Mouse (Mus musculus): ENCODE measurements around the gene Cbx5. TPM values are rescaled to one million over a fixed set of nuclear protein-coding genes. Genes with fewer than 3 reads are reported as not detected.

The Cbx5 gene
- polyA plus RNA-seq, 1 experiment from 2014 or later = 143 TPM

- H3K27ac ChIP-seq (ENCODE audit: low read depth, low read length) = peak within 1 kb of the TSS; percentile 34; the same call in 1 of the 2 replicates
- no peaks in the 10 kb centered on the region for H3K9me3 ChIP-seq (ENCODE audit: control insufficient read depth, low read length)
- no peaks in the 10 kb centered on the region for H3K27me3 ChIP-seq (ENCODE audit: control insufficient read depth, insufficient read depth, low read length)
- peak within 1 kb of the TSS; percentile 51 for H3K4me3 ChIP-seq (ENCODE audit: low read depth, low read length)
- ATAC-seq (ENCODE audit: low read depth) = peak; percentile 99
- H3K36me3 ChIP-seq (ENCODE audit: control insufficient read depth, insufficient read depth, low read length) = no peaks in the 10 kb centered on the region
- WGBS = under 1% methylated on average over 38 of the region's 38 CpGs
- H3K4me1 ChIP-seq (ENCODE audit: control insufficient read depth, insufficient read depth, low read length) = peaks cover 23% of the 10 kb centered on the region
- peak within 1 kb of the TSS; percentile 59 for H3K9ac ChIP-seq (replicated peaks; ENCODE audit: low read depth, low read length)
- H3K4me2 ChIP-seq (ENCODE audit: low read depth, low read length) = peak within 1 kb of the TSS; percentile 73
Observed at GRCm38 (mm10) chr15:103272419-103273279, 33.0 kb upstream of the Cbx5 start, which contains the start of gene Copz1. Gene Copz1, plus strand, starts transcription at chr15:103272714.

- Histone ChIP-seq H3K27ac (ENCODE audit: low read depth, low read length) (no peak overlapping the region), H3K9me3 (ENCODE audit: control insufficient read depth, low read length) (no peaks in the 10 kb centered on the region), H3K4me1 (ENCODE audit: control insufficient read depth, insufficient read depth, low read length) (peaks cover 7% of the 10 kb centered on the region; the same call in 1 of the 2 replicates), H3K4me3 (ENCODE audit: low read depth, low read length) (no peak overlapping the region), H3K36me3 (ENCODE audit: control insufficient read depth, insufficient read depth, low read length) (no peaks in the 10 kb centered on the region), H3K27me3 (ENCODE audit: control insufficient read depth, insufficient read depth, low read length) (no peaks in the 10 kb centered on the region), H3K9ac (replicated peaks; ENCODE audit: low read depth, low read length) (no peak overlapping the region), H3K4me2 (ENCODE audit: low read depth, low read length) (no peak overlapping the region)
- WGBS = 87% methylated on average over 4 of the region's 4 CpGs
- no peak for ATAC-seq (ENCODE audit: low read depth)
Observed at GRCm38 (mm10) chr15:103268903-103269302, 29.3 kb upstream of the Cbx5 start.

- WGBS = 90% methylated on average over 2 of the region's 2 CpGs
- ATAC-seq (ENCODE audit: low read depth) = no peak
Observed at GRCm38 (mm10) chr15:103264794-103265193, 25.2 kb upstream of the Cbx5 start.

GRCm38 (mm10) chr15:103259989-103260388, 20.4 kb upstream of the Cbx5 start:
- no peak overlapping the region for H3K27ac ChIP-seq (ENCODE audit: low read depth, low read length)
- H3K9me3 ChIP-seq (ENCODE audit: control insufficient read depth, low read length) = no peaks in the 10 kb centered on the region
- H3K4me3 ChIP-seq (ENCODE audit: low read depth, low read length) = no peak overlapping the region
- H3K36me3 ChIP-seq (ENCODE audit: control insufficient read depth, insufficient read depth, low read length) = no peaks in the 10 kb centered on the region
- H3K4me2 ChIP-seq (ENCODE audit: low read depth, low read length) = no peak overlapping the region
- 73% methylated on average over 1 of the region's 1 CpGs for WGBS
- peaks cover 2% of the 10 kb centered on the region for H3K4me1 ChIP-seq (ENCODE audit: control insufficient read depth, insufficient read depth, low read length)
- no peak overlapping the region for H3K9ac ChIP-seq (replicated peaks; ENCODE audit: low read depth, low read length)
- ATAC-seq (ENCODE audit: low read depth) = no peak
- H3K27me3 ChIP-seq (ENCODE audit: control insufficient read depth, insufficient read depth, low read length) = no peaks in the 10 kb centered on the region

More at GRCm38 (mm10) chr15:103264794-103265193, 25.2 kb upstream of the Cbx5 start:
- H3K4me2 ChIP-seq (ENCODE audit: low read depth, low read length) = no peak overlapping the region
- H3K4me1 ChIP-seq (ENCODE audit: control insufficient read depth, insufficient read depth, low read length) = no peaks in the 10 kb centered on the region
- no peaks in the 10 kb centered on the region for H3K36me3 ChIP-seq (ENCODE audit: control insufficient read depth, insufficient read depth, low read length)
- no peaks in the 10 kb centered on the region for H3K9me3 ChIP-seq (ENCODE audit: control insufficient read depth, low read length)
- no peak overlapping the region for H3K9ac ChIP-seq (replicated peaks; ENCODE audit: low read depth, low read length)
- no peaks in the 10 kb centered on the region for H3K27me3 ChIP-seq (ENCODE audit: control insufficient read depth, insufficient read depth, low read length)
- H3K27ac ChIP-seq (ENCODE audit: low read depth, low read length) = no peak overlapping the region
- H3K4me3 ChIP-seq (ENCODE audit: low read depth, low read length) = no peak overlapping the region

GRCm38 (mm10) chr15:103259162-103259561, 19.5 kb upstream of the Cbx5 start:
- H3K9ac ChIP-seq (replicated peaks; ENCODE audit: low read depth, low read length) = no peak overlapping the region
- H3K4me3 ChIP-seq (ENCODE audit: low read depth, low read length) = no peak overlapping the region
- no peak overlapping the region for H3K27ac ChIP-seq (ENCODE audit: low read depth, low read length)
- no peaks in the 10 kb centered on the region for H3K36me3 ChIP-seq (ENCODE audit: control insufficient read depth, insufficient read depth, low read length)
- no peak overlapping the region for H3K4me2 ChIP-seq (ENCODE audit: low read depth, low read length)
- peaks cover 7% of the 10 kb centered on the region for H3K4me1 ChIP-seq (ENCODE audit: control insufficient read depth, insufficient read depth, low read length)
- ATAC-seq (ENCODE audit: low read depth) = no peak
- WGBS = 87% methylated on average over 5 of the region's 5 CpGs
- no peaks in the 10 kb centered on the region for H3K9me3 ChIP-seq (ENCODE audit: control insufficient read depth, low read length)
- no peaks in the 10 kb centered on the region for H3K27me3 ChIP-seq (ENCODE audit: control insufficient read depth, insufficient read depth, low read length)

- no peaks in the 10 kb centered on the region for H3K27me3 ChIP-seq (ENCODE audit: control insufficient read depth, insufficient read depth, low read length)
- H3K4me3 ChIP-seq (ENCODE audit: low read depth, low read length) = no peak within 1 kb of the TSS
- H3K9ac ChIP-seq (replicated peaks; ENCODE audit: low read depth, low read length) = no peak within 1 kb of the TSS
- H3K4me2 ChIP-seq (ENCODE audit: low read depth, low read length) = peak within 1 kb of the TSS; percentile 1; the same call in 1 of the 2 replicates
- no peak within 1 kb of the TSS for H3K27ac ChIP-seq (ENCODE audit: low read depth, low read length)
- no peaks in the 10 kb centered on the region for H3K36me3 ChIP-seq (ENCODE audit: control insufficient read depth, insufficient read depth, low read length)
- ATAC-seq (ENCODE audit: low read depth) = peak; percentile 11; the same call in 1 of the 2 replicates
- peaks cover 7% of the 10 kb centered on the region for H3K4me1 ChIP-seq (ENCODE audit: control insufficient read depth, insufficient read depth, low read length)
- no peaks in the 10 kb centered on the region for H3K9me3 ChIP-seq (ENCODE audit: control insufficient read depth, low read length)
- WGBS = 17% methylated on average over 15 of the region's 15 CpGs
Observed at GRCm38 (mm10) chr15:103257790-103258728, 18.4 kb upstream of the Cbx5 start, which contains the start of gene Nfe2. Gene Nfe2, minus strand, starts transcription at chr15:103258403.

GRCm38 (mm10) chr15:103256210-103256986, 16.8 kb upstream of the Cbx5 start:
- Histone ChIP-seq H3K27ac (ENCODE audit: low read depth, low read length) (no peak overlapping the region), H3K9me3 (ENCODE audit: control insufficient read depth, low read length) (no peaks in the 10 kb centered on the region), H3K4me1 (ENCODE audit: control insufficient read depth, insufficient read depth, low read length) (peaks cover 7% of the 10 kb centered on the region), H3K9ac (replicated peaks; ENCODE audit: low read depth, low read length) (no peak overlapping the region), H3K4me2 (ENCODE audit: low read depth, low read length) (no peak overlapping the region), H3K36me3 (ENCODE audit: control insufficient read depth, insufficient read depth, low read length) (no peaks in the 10 kb centered on the region), H3K27me3 (ENCODE audit: control insufficient read depth, insufficient read depth, low read length) (no peaks in the 10 kb centered on the region), H3K4me3 (ENCODE audit: low read depth, low read length) (no peak overlapping the region)
- ATAC-seq (ENCODE audit: low read depth) = no peak
- WGBS = 92% methylated on average over 6 of the region's 6 CpGs

GRCm38 (mm10) chr15:103255169-103255568, 15.6 kb upstream of the Cbx5 start:
- Histone ChIP-seq H3K36me3 (ENCODE audit: control insufficient read depth, insufficient read depth, low read length) (no peaks in the 10 kb centered on the region), H3K9ac (replicated peaks; ENCODE audit: low read depth, low read length) (peak overlapping the region; percentile 42), H3K9me3 (ENCODE audit: control insufficient read depth, low read length) (no peaks in the 10 kb centered on the region), H3K4me2 (ENCODE audit: low read depth, low read length) (peak overlapping the region; percentile 61), H3K27me3 (ENCODE audit: control insufficient read depth, insufficient read depth, low read length) (no peaks in the 10 kb centered on the region), H3K27ac (ENCODE audit: low read depth, low read length) (no peak overlapping the region), H3K4me3 (ENCODE audit: low read depth, low read length) (peak overlapping the region; percentile 24), H3K4me1 (ENCODE audit: control insufficient read depth, insufficient read depth, low read length) (peaks cover 7% of the 10 kb centered on the region)
- ATAC-seq (ENCODE audit: low read depth) = peak; percentile 57; the same call in 1 of the 2 replicates
- WGBS = under 1% methylated on average over 25 of the region's 25 CpGs
